Mouse (Mus musculus): ENCODE results near the gene Pparg. TPM values are rescaled to one million over a fixed set of nuclear protein-coding genes. Genes with fewer than 3 reads are reported as not detected.

Pparg gene
- polyA plus RNA-seq, 1 experiment from 2014 or later: 0.15 TPM

DNA sequence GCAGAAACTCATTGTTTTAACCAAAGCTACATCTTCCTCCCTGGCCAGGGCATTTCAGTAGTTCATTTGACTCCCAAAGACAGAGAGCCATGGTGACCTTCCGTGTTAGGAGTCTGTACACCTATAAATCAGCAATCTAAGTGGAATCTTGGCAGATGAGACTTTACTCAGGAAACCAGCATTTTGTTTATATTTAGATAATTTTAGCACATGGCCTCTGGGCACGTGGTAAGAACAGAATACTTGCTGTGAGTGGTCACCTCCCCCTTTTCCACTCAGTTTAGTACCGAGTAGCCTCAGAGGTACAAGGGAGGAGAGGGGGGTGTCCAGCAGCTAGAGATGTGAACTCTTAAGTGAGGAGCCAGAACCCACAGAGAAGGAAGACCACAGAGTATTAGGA is 36.2 kb downstream of the Pparg start:
- H3K27me3 ChIP-seq (replicated peaks; ENCODE audit: control insufficient read depth, insufficient read depth, low read length): no peaks in the 10 kb centered on the region
- WGBS: 69% methylated on average over 3 of the region's 3 CpGs
- no peak for ATAC-seq

DNA sequence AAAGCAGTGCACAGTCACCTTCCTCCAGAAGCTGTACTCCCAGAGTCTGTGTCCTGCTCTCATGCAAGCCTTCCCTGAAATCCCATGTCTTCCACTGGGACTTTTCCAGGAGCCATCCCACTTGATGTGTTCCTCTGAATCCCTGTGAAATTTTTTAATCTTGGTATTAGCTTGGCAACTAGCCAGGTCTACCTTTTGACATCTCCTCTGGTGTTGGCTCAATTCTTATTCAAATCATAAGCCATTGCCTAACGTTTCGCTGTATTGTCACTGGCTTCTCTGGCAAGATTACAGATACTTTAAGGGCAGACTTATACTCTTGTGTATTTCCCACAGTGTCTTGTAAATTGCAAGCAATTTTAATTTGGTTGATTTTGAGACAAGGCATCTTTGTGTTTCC is 43.6 kb downstream of the Pparg start:
- ATAC-seq: no peak

More for the DNA sequence above, 36.2 kb downstream of the Pparg start:
- Histone ChIP-seq H3K36me3 (ENCODE audit: control insufficient read depth, insufficient read depth) (no peaks in the 10 kb centered on the region), H3K4me2 (ENCODE audit: low read length) (no peak overlapping the region), H3K4me1 (replicated peaks; ENCODE audit: control insufficient read depth, insufficient read depth, low read length) (no peaks in the 10 kb centered on the region), H3K27ac (ENCODE audit: low read length) (no peak overlapping the region), H3K9me3 (ENCODE audit: control insufficient read depth, low read length) (no peaks in the 10 kb centered on the region), H3K4me3 (replicated peaks; ENCODE audit: low read length) (no peak overlapping the region), H3K9ac (replicated peaks; ENCODE audit: low read depth, low read length) (no peak overlapping the region)

GRCm38 (mm10) chr6:115411477-115411876 is 50.7 kb downstream of the Pparg start:
- ATAC-seq: no peak
- 3% methylated on average over 1 of the region's 1 CpGs for WGBS
- Histone ChIP-seq H3K36me3 (ENCODE audit: control insufficient read depth, insufficient read depth) (no peaks in the 10 kb centered on the region), H3K9me3 (ENCODE audit: control insufficient read depth, low read length) (no peaks in the 10 kb centered on the region), H3K4me2 (ENCODE audit: low read length) (no peak overlapping the region), H3K9ac (replicated peaks; ENCODE audit: low read depth, low read length) (no peak overlapping the region), H3K27me3 (replicated peaks; ENCODE audit: control insufficient read depth, insufficient read depth, low read length) (no peaks in the 10 kb centered on the region), H3K4me3 (replicated peaks; ENCODE audit: low read length) (no peak overlapping the region), H3K27ac (ENCODE audit: low read length) (no peak overlapping the region), H3K4me1 (replicated peaks; ENCODE audit: control insufficient read depth, insufficient read depth, low read length) (peaks cover 4% of the 10 kb centered on the region; the same call in 1 of the 2 replicates)

More for the DNA sequence above, 43.6 kb downstream of the Pparg start:
- no peaks in the 10 kb centered on the region for H3K9me3 ChIP-seq (ENCODE audit: control insufficient read depth, low read length)
- H3K27ac ChIP-seq (ENCODE audit: low read length): no peak overlapping the region
- no peaks in the 10 kb centered on the region for H3K36me3 ChIP-seq (ENCODE audit: control insufficient read depth, insufficient read depth)
- H3K9ac ChIP-seq (replicated peaks; ENCODE audit: low read depth, low read length): no peak overlapping the region
- H3K4me3 ChIP-seq (replicated peaks; ENCODE audit: low read length): no peak overlapping the region
- H3K4me1 ChIP-seq (replicated peaks; ENCODE audit: control insufficient read depth, insufficient read depth, low read length): no peaks in the 10 kb centered on the region
- WGBS: 42% methylated on average over 2 of the region's 2 CpGs
- H3K27me3 ChIP-seq (replicated peaks; ENCODE audit: control insufficient read depth, insufficient read depth, low read length): no peaks in the 10 kb centered on the region
- no peak overlapping the region for H3K4me2 ChIP-seq (ENCODE audit: low read length)

GRCm38 (mm10) chr6:115418171-115418570 is 57.4 kb downstream of the Pparg start:
- 81% methylated on average over 3 of the region's 3 CpGs for WGBS
- no peak overlapping the region for H3K4me2 ChIP-seq (ENCODE audit: low read length)
- no peaks in the 10 kb centered on the region for H3K9me3 ChIP-seq (ENCODE audit: control insufficient read depth, low read length)
- no peak overlapping the region for H3K27ac ChIP-seq (ENCODE audit: low read length)
- H3K4me3 ChIP-seq (replicated peaks; ENCODE audit: low read length): no peak overlapping the region
- ATAC-seq: no peak
- H3K27me3 ChIP-seq (replicated peaks; ENCODE audit: control insufficient read depth, insufficient read depth, low read length): no peaks in the 10 kb centered on the region
- H3K4me1 ChIP-seq (replicated peaks; ENCODE audit: control insufficient read depth, insufficient read depth, low read length): no peaks in the 10 kb centered on the region
- H3K36me3 ChIP-seq (ENCODE audit: control insufficient read depth, insufficient read depth): no peaks in the 10 kb centered on the region
- H3K9ac ChIP-seq (replicated peaks; ENCODE audit: low read depth, low read length): no peak overlapping the region

DNA sequence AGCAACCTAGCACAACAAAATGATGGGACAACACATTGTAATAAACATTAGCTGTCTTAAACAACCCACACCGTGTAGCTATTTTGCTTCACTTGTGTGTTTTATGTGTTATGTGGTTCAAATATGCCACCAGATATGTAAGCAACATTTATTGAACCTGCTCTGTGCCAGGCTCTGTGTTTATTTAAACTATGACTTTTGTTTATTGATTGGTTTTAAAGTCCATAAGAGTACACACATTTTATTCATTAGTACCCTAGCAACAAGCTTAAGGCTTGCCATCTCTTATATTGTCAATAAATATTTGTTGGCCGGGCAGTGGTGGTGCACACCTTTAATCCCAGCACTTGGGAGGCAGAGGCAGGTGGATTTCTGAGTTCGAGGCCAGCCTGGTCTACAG is 58.2 kb downstream of the Pparg start:
- Histone ChIP-seq H3K36me3 (ENCODE audit: control insufficient read depth, insufficient read depth) (no peaks in the 10 kb centered on the region), H3K27me3 (replicated peaks; ENCODE audit: control insufficient read depth, insufficient read depth, low read length) (no peaks in the 10 kb centered on the region), H3K4me3 (replicated peaks; ENCODE audit: low read length) (no peak overlapping the region), H3K4me1 (replicated peaks; ENCODE audit: control insufficient read depth, insufficient read depth, low read length) (no peaks in the 10 kb centered on the region), H3K9ac (replicated peaks; ENCODE audit: low read depth, low read length) (no peak overlapping the region), H3K9me3 (ENCODE audit: control insufficient read depth, low read length) (no peaks in the 10 kb centered on the region), H3K27ac (ENCODE audit: low read length) (no peak overlapping the region), H3K4me2 (ENCODE audit: low read length) (no peak overlapping the region)
- WGBS: 91% methylated on average over 3 of the region's 3 CpGs
- ATAC-seq: no peak

GRCm38 (mm10) chr6:115420963-115421362 is 60.2 kb downstream of the Pparg start:
- H3K27ac ChIP-seq (ENCODE audit: low read length): no peak overlapping the region
- no peaks in the 10 kb centered on the region for H3K4me1 ChIP-seq (replicated peaks; ENCODE audit: control insufficient read depth, insufficient read depth, low read length)
- no peak overlapping the region for H3K9ac ChIP-seq (replicated peaks; ENCODE audit: low read depth, low read length)
- no peaks in the 10 kb centered on the region for H3K9me3 ChIP-seq (ENCODE audit: control insufficient read depth, low read length)
- H3K4me3 ChIP-seq (replicated peaks; ENCODE audit: low read length): no peak overlapping the region
- no peaks in the 10 kb centered on the region for H3K27me3 ChIP-seq (replicated peaks; ENCODE audit: control insufficient read depth, insufficient read depth, low read length)
- no peak for ATAC-seq
- H3K36me3 ChIP-seq (ENCODE audit: control insufficient read depth, insufficient read depth): no peaks in the 10 kb centered on the region
- H3K4me2 ChIP-seq (ENCODE audit: low read length): no peak overlapping the region
- WGBS: 43% methylated on average over 1 of the region's 1 CpGs

DNA sequence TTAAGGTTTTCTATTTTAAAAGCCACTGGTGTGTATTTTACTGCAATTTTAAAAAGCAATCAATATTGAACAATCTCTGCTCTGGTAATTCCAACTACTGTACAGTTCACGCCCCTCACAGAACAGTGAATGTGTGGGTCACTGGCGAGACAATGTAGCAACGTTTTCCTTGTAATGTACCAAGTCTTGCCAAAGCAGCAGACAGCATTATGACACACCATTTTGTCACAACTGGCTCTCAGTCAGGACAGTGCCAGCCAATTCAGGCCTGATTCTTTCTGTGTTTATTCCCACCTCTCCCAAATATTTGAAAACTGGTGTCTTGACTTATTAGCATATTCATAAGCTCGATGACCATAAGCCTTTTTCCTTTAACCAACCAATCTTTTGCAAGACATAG is 60.9 kb downstream of the Pparg start:
- H3K36me3 ChIP-seq (ENCODE audit: control insufficient read depth, insufficient read depth): no peaks in the 10 kb centered on the region
- H3K4me1 ChIP-seq (replicated peaks; ENCODE audit: control insufficient read depth, insufficient read depth, low read length): no peaks in the 10 kb centered on the region
- no peak overlapping the region for H3K4me3 ChIP-seq (replicated peaks; ENCODE audit: low read length)
- H3K9ac ChIP-seq (replicated peaks; ENCODE audit: low read depth, low read length): no peak overlapping the region
- no peak overlapping the region for H3K27ac ChIP-seq (ENCODE audit: low read length)
- H3K9me3 ChIP-seq (ENCODE audit: control insufficient read depth, low read length): no peaks in the 10 kb centered on the region
- WGBS: 80% methylated on average over 4 of the region's 4 CpGs
- no peaks in the 10 kb centered on the region for H3K27me3 ChIP-seq (replicated peaks; ENCODE audit: control insufficient read depth, insufficient read depth, low read length)
- no peak for ATAC-seq
- H3K4me2 ChIP-seq (ENCODE audit: low read length): no peak overlapping the region

DNA sequence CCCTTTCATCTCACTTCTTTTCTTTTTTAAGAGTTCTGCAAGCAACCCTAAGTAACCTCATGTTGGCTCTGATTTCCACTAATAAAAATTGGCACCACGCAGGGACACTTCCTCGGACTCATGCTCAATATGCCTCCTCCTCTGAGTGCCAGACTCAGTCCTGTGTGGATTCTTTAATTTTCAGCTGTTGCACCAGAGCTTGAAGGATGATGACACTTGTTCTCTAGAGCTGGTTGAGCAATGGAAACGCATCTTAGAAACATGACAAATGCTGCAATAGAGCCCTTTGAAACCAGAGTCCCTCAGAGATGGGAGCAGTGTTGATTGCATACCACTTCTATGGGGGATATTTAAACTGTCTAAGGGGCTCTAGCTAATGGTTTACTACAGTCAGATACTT is 63.7 kb downstream of the Pparg start:
- H3K9me3 ChIP-seq (ENCODE audit: control insufficient read depth, low read length): no peaks in the 10 kb centered on the region
- H3K4me1 ChIP-seq (replicated peaks; ENCODE audit: control insufficient read depth, insufficient read depth, low read length): no peaks in the 10 kb centered on the region
- ATAC-seq: no peak
- H3K4me2 ChIP-seq (ENCODE audit: low read length): no peak overlapping the region
- no peak overlapping the region for H3K4me3 ChIP-seq (replicated peaks; ENCODE audit: low read length)
- H3K27ac ChIP-seq (ENCODE audit: low read length): no peak overlapping the region
- H3K9ac ChIP-seq (replicated peaks; ENCODE audit: low read depth, low read length): no peak overlapping the region
- 85% methylated on average over 3 of the region's 3 CpGs for WGBS
- H3K27me3 ChIP-seq (replicated peaks; ENCODE audit: control insufficient read depth, insufficient read depth, low read length): no peaks in the 10 kb centered on the region
- no peaks in the 10 kb centered on the region for H3K36me3 ChIP-seq (ENCODE audit: control insufficient read depth, insufficient read depth)

- no peaks in the 10 kb centered on the region for H3K9me3 ChIP-seq (ENCODE audit: control insufficient read depth, low read length)
- ATAC-seq: no peak
- no peaks in the 10 kb centered on the region; the same call in 1 of the 2 replicates for H3K4me1 ChIP-seq (replicated peaks; ENCODE audit: control insufficient read depth, insufficient read depth, low read length)
- no peak overlapping the region for H3K4me2 ChIP-seq (ENCODE audit: low read length)
- no peaks in the 10 kb centered on the region for H3K27me3 ChIP-seq (replicated peaks; ENCODE audit: control insufficient read depth, insufficient read depth, low read length)
- H3K9ac ChIP-seq (replicated peaks; ENCODE audit: low read depth, low read length): no peak overlapping the region
- H3K4me3 ChIP-seq (replicated peaks; ENCODE audit: low read length): no peak overlapping the region
- 57% methylated on average over 2 of the region's 2 CpGs for WGBS
- H3K36me3 ChIP-seq (ENCODE audit: control insufficient read depth, insufficient read depth): no peaks in the 10 kb centered on the region
- no peak overlapping the region for H3K27ac ChIP-seq (ENCODE audit: low read length)
Measured at GRCm38 (mm10) chr6:115432726-115433125, 72.0 kb downstream of the Pparg start.

- 72% methylated on average over 1 of the region's 1 CpGs for WGBS
Measured at GRCm38 (mm10) chr6:115434054-115434453, 73.3 kb downstream of the Pparg start.

More at GRCm38 (mm10) chr6:115434054-115434453, 73.3 kb downstream of the Pparg start:
- no peak for ATAC-seq
- H3K27ac ChIP-seq (ENCODE audit: low read length): no peak overlapping the region
- no peak overlapping the region for H3K4me2 ChIP-seq (ENCODE audit: low read length)
- no peak overlapping the region for H3K4me3 ChIP-seq (replicated peaks; ENCODE audit: low read length)
- no peaks in the 10 kb centered on the region for H3K36me3 ChIP-seq (ENCODE audit: control insufficient read depth, insufficient read depth)
- H3K27me3 ChIP-seq (replicated peaks; ENCODE audit: control insufficient read depth, insufficient read depth, low read length): no peaks in the 10 kb centered on the region
- H3K4me1 ChIP-seq (replicated peaks; ENCODE audit: control insufficient read depth, insufficient read depth, low read length): no peaks in the 10 kb centered on the region; the same call in 1 of the 2 replicates
- no peaks in the 10 kb centered on the region for H3K9me3 ChIP-seq (ENCODE audit: control insufficient read depth, low read length)
- H3K9ac ChIP-seq (replicated peaks; ENCODE audit: low read depth, low read length): no peak overlapping the region
